Mouse (Mus musculus) heart, embryonic 10.5 days (tissue): ENCODE measurements around the gene Mthfd1l. TPM values are rescaled to one million over a fixed set of nuclear protein-coding genes. Genes with fewer than 3 reads are reported as not detected.
"Not testable (repeated sequence)": the region's sequence is repeated elsewhere in the genome, so short reads cannot be mapped to it uniquely, and the experiment has no call there.

Source experiments
- DNase-seq: peaks from one replicate; pipeline ENCODE4 v3.0.0-alpha.2; 2017; ENCODE audit warnings: low spot score
- H3K27ac ChIP-seq: fragments of 300-500 bp; sonication (generic); 2 replicates; pipeline ENCODE4 v1.5.1; 2016; ENCODE audit warnings: mild to moderate bottlenecking
- H3K27me3 ChIP-seq: fragments of 300-500 bp; sonication (generic); 2 replicates; pipeline ENCODE4 v1.6.1; 2016; ENCODE audit warnings: mild to moderate bottlenecking; ENCODE audit not compliant: poor library complexity, insufficient read depth, severe bottlenecking
- H3K36me3 ChIP-seq: fragments of 300-500 bp; sonication (generic); 2 replicates; pipeline ENCODE4 v1.6.1; 2016; ENCODE audit warnings: mild to moderate bottlenecking, moderate library complexity
- H3K4me1 ChIP-seq: fragments of 300-500 bp; sonication (generic); 2 replicates; pipeline ENCODE4 v1.6.1; 2016; ENCODE audit warnings: mild to moderate bottlenecking
- H3K4me3 ChIP-seq: fragments of 300-500 bp; sonication (generic); 2 replicates; pipeline ENCODE4 v1.5.1; 2016; ENCODE audit warnings: mild to moderate bottlenecking, moderate library complexity
- H3K9me3 ChIP-seq: fragments of 300-500 bp; sonication (generic); 2 replicates; pipeline ENCODE4 v1.6.1; 2016; ENCODE audit warnings: mild to moderate bottlenecking, moderate library complexity
- WGBS: fragments of 180-500 bp; shearing (Covaris S2); methylation state at CpG from one replicate; pipeline ENCODE4 v1.1.7; 2016; 5-methylcytosine and 5-hydroxymethylcytosine counted together
- polyA plus RNA-seq: library from polyadenylated mRNA; unstranded; fragments of >200 nt; fragmentation: Nextera tagmentation; extraction: Ambion mirVana; gene quantifications from 2 replicates; pipeline ENCODE4 v1.2.1, GENCODE M21; 2016

The Mthfd1l gene
- polyA plus RNA-seq, 1 experiment from 2014 or later = 23.2 TPM

- WGBS = 88% methylated on average over 5 of the region's 5 CpGs
Measured at GRCm38 (mm10) chr10:4174229-4174628, 201.3 kb downstream of the Mthfd1l start.

GRCm38 (mm10) chr10:4174717-4175116 is 201.8 kb downstream of the Mthfd1l start:
- Histone ChIP-seq H3K4me1 (0 out of 2 replicates have a peak, but pooled peaks cover 2% of the 10 kb centered on the region), H3K27ac (no peak overlapping the region), H3K9me3 (no peaks in the 10 kb centered on the region), H3K4me3 (no peak overlapping the region), H3K36me3 (no peaks in the 10 kb centered on the region), H3K27me3 (no peaks in the 10 kb centered on the region)
- WGBS = 70% methylated on average over 3 of the region's 3 CpGs
- DNase-seq = no peak

More at GRCm38 (mm10) chr10:4174229-4174628, 201.3 kb downstream of the Mthfd1l start:
- Histone ChIP-seq H3K27me3 (no peaks in the 10 kb centered on the region), H3K9me3 (no peaks in the 10 kb centered on the region), H3K4me3 (no peak overlapping the region), H3K27ac (no peak overlapping the region), H3K4me1 (0 out of 2 replicates have a peak, but pooled peaks cover 2% of the 10 kb centered on the region), H3K36me3 (no peaks in the 10 kb centered on the region)
- DNase-seq = no peak

- H3K4me3 ChIP-seq = no peak overlapping the region
- peaks cover 10% of the 10 kb centered on the region for H3K4me1 ChIP-seq
- WGBS = 88% methylated on average over 4 of the region's 4 CpGs
- no peaks in the 10 kb centered on the region for H3K36me3 ChIP-seq
- no peaks in the 10 kb centered on the region for H3K9me3 ChIP-seq
- no peak overlapping the region for H3K27ac ChIP-seq
- H3K27me3 ChIP-seq = no peaks in the 10 kb centered on the region
- DNase-seq = no peak
Measured at GRCm38 (mm10) chr10:4177285-4177684, 204.4 kb downstream of the Mthfd1l start.

GRCm38 (mm10) chr10:4179049-4179790 is 206.3 kb downstream of the Mthfd1l start:
- 83% methylated on average over 7 of the region's 7 CpGs for WGBS
- no peak overlapping the region for H3K27ac ChIP-seq

GRCm38 (mm10) chr10:4181953-4182352 is 209.0 kb downstream of the Mthfd1l start:
- H3K36me3 ChIP-seq = no peaks in the 10 kb centered on the region
- H3K4me1 ChIP-seq = peaks cover 12% of the 10 kb centered on the region
- WGBS = 41% methylated on average over 1 of the region's 1 CpGs
- H3K27ac ChIP-seq = peak overlapping the region; percentile 62
- H3K4me3 ChIP-seq = no peak overlapping the region
- H3K9me3 ChIP-seq = no peaks in the 10 kb centered on the region
- DNase-seq = no peak
- H3K27me3 ChIP-seq = no peaks in the 10 kb centered on the region

More at GRCm38 (mm10) chr10:4179049-4179790, 206.3 kb downstream of the Mthfd1l start:
- Histone ChIP-seq H3K27me3 (no peaks in the 10 kb centered on the region), H3K4me3 (no peak overlapping the region), H3K9me3 (no peaks in the 10 kb centered on the region), H3K4me1 (peaks cover 14% of the 10 kb centered on the region), H3K36me3 (no peaks in the 10 kb centered on the region)
- no peak for DNase-seq

- Histone ChIP-seq H3K9me3 (no peaks in the 10 kb centered on the region), H3K27me3 (no peaks in the 10 kb centered on the region), H3K36me3 (no peaks in the 10 kb centered on the region), H3K4me3 (no peak overlapping the region), H3K4me1 (peaks cover 12% of the 10 kb centered on the region), H3K27ac (peak overlapping the region; percentile 62)
- WGBS = 65% methylated on average over 2 of the region's 2 CpGs
- no peak for DNase-seq
Measured at GRCm38 (mm10) chr10:4182406-4182805, 209.5 kb downstream of the Mthfd1l start.

- Histone ChIP-seq H3K4me3 (no peak overlapping the region), H3K27ac (no peak overlapping the region), H3K4me1 (peaks cover 6% of the 10 kb centered on the region; the same call in 1 of the 2 replicates), H3K36me3 (no peaks in the 10 kb centered on the region), H3K9me3 (no peaks in the 10 kb centered on the region), H3K27me3 (no peaks in the 10 kb centered on the region)
- DNase-seq = peak; percentile 81
- 72% methylated on average over 18 of the region's 18 CpGs for WGBS
Measured at GRCm38 (mm10) chr10:4188614-4189402, 215.9 kb downstream of the Mthfd1l start.

- H3K36me3 ChIP-seq = no peaks in the 10 kb centered on the region
- DNase-seq = no peak
- peaks cover 6% of the 10 kb centered on the region; the same call in 1 of the 2 replicates for H3K4me1 ChIP-seq
- no peak overlapping the region for H3K4me3 ChIP-seq
- H3K9me3 ChIP-seq = no peaks in the 10 kb centered on the region
- no peaks in the 10 kb centered on the region for H3K27me3 ChIP-seq
- no peak overlapping the region for H3K27ac ChIP-seq
- WGBS = 82% methylated on average over 6 of the region's 6 CpGs
Measured at GRCm38 (mm10) chr10:4189422-4189821, 216.5 kb downstream of the Mthfd1l start.

GRCm38 (mm10) chr10:4198978-4199377 is 226.1 kb downstream of the Mthfd1l start:
- H3K36me3 ChIP-seq = no peaks in the 10 kb centered on the region
- WGBS = 80% methylated on average over 6 of the region's 6 CpGs
- H3K9me3 ChIP-seq = no peaks in the 10 kb centered on the region
- H3K27me3 ChIP-seq = no peaks in the 10 kb centered on the region
- H3K27ac ChIP-seq = no peak overlapping the region
- H3K4me3 ChIP-seq = no peak overlapping the region
- DNase-seq = no peak
- H3K4me1 ChIP-seq = no peaks in the 10 kb centered on the region

GRCm38 (mm10) chr10:4199926-4200325 is 227.0 kb downstream of the Mthfd1l start:
- no peaks in the 10 kb centered on the region for H3K4me1 ChIP-seq
- no peaks in the 10 kb centered on the region for H3K36me3 ChIP-seq
- H3K27ac ChIP-seq = no peak overlapping the region
- no peaks in the 10 kb centered on the region for H3K9me3 ChIP-seq
- no peaks in the 10 kb centered on the region for H3K27me3 ChIP-seq
- WGBS = 83% methylated on average over 6 of the region's 6 CpGs
- no peak for DNase-seq
- no peak overlapping the region for H3K4me3 ChIP-seq

- DNase-seq = no peak
- Histone ChIP-seq H3K4me1 (no peaks in the 10 kb centered on the region), H3K27me3 (no peaks in the 10 kb centered on the region), H3K9me3 (no peaks in the 10 kb centered on the region), H3K36me3 (no peaks in the 10 kb centered on the region), H3K4me3 (no peak overlapping the region), H3K27ac (no peak overlapping the region)
- WGBS = 83% methylated on average over 5 of the region's 5 CpGs
Measured at GRCm38 (mm10) chr10:4200546-4201104, 227.7 kb downstream of the Mthfd1l start.

GRCm38 (mm10) chr10:4201141-4201540 is 228.2 kb downstream of the Mthfd1l start:
- WGBS = 87% methylated on average over 4 of the region's 4 CpGs
- no peaks in the 10 kb centered on the region for H3K9me3 ChIP-seq
- H3K4me3 ChIP-seq = no peak overlapping the region
- no peak for DNase-seq
- no peaks in the 10 kb centered on the region for H3K27me3 ChIP-seq
- no peaks in the 10 kb centered on the region for H3K36me3 ChIP-seq
- H3K27ac ChIP-seq = no peak overlapping the region
- H3K4me1 ChIP-seq = no peaks in the 10 kb centered on the region

GRCm38 (mm10) chr10:4203651-4204050 is 230.7 kb downstream of the Mthfd1l start:
- not testable (repeated sequence) for H3K9me3 ChIP-seq, H3K36me3 ChIP-seq, H3K27ac ChIP-seq, H3K4me3 ChIP-seq, H3K4me1 ChIP-seq, DNase-seq, H3K27me3 ChIP-seq
- WGBS = 49% methylated on average over 6 of the region's 6 CpGs
